Mouse (Mus musculus) neural tube, embryonic 13.5 days (tissue): Measurements from ENCODE around the gene Olfr1046. TPM values are rescaled to one million over a fixed set of nuclear protein-coding genes. Genes with fewer than 3 reads are reported as not detected.

Experiments used
- polyA plus RNA-seq: library from polyadenylated mRNA; unstranded; fragments of >200 nt; fragmentation: Nextera tagmentation; extraction: Ambion mirVana; gene quantifications from 2 replicates; pipeline ENCODE4 v1.2.1, GENCODE M21; 2015

The Olfr1046 gene
- polyA plus RNA-seq, 1 experiment from 2014 or later, result not detected

Other genes with a start within 250 kb of the Olfr1046 start
- not detected in 2 replicates for gene Olfr1029, start 245.4 kb downstream of the Olfr1046 start, polyA plus RNA-seq
- gene Olfr1030, start 240.0 kb downstream of the Olfr1046 start, polyA plus RNA-seq, result not detected in 2 replicates
- gene Olfr1031, start 229.0 kb downstream of the Olfr1046 start, polyA plus RNA-seq, result not detected in 2 replicates
- not detected in 2 replicates for gene Olfr1032, start 213.8 kb downstream of the Olfr1046 start, polyA plus RNA-seq
- gene Olfr1033, start 198.7 kb downstream of the Olfr1046 start, polyA plus RNA-seq, result not detected in 2 replicates
- not detected in 2 replicates for gene Olfr1034, start 173.5 kb downstream of the Olfr1046 start, polyA plus RNA-seq
- gene Olfr1036, start 145.3 kb downstream of the Olfr1046 start, polyA plus RNA-seq, result not detected in 2 replicates
- gene Olfr1037, start 131.9 kb downstream of the Olfr1046 start, polyA plus RNA-seq, result not detected in 2 replicates
- not detected in 2 replicates for gene Olfr1039, start 83.4 kb downstream of the Olfr1046 start, polyA plus RNA-seq
- not detected in 2 replicates for gene Olfr1040, start 72.6 kb downstream of the Olfr1046 start, polyA plus RNA-seq
- gene Olfr1042, start 57.5 kb downstream of the Olfr1046 start, polyA plus RNA-seq, result not detected in 2 replicates
- gene Olfr1043, start 51.8 kb downstream of the Olfr1046 start, polyA plus RNA-seq, result not detected in 2 replicates
- not detected in 2 replicates for gene Olfr1044, start 41.5 kb downstream of the Olfr1046 start, polyA plus RNA-seq
- gene Olfr52, start 33.6 kb downstream of the Olfr1046 start, polyA plus RNA-seq, result not detected in 2 replicates
- gene Olfr1045, start 16.3 kb downstream of the Olfr1046 start, polyA plus RNA-seq, result not detected in 2 replicates
- not detected in 2 replicates for gene Olfr1047, start 12.1 kb upstream of the Olfr1046 start, polyA plus RNA-seq
- not detected in 2 replicates for gene Olfr1048, start 21.0 kb upstream of the Olfr1046 start, polyA plus RNA-seq
- not detected in 2 replicates for gene Olfr1049, start 39.0 kb upstream of the Olfr1046 start, polyA plus RNA-seq
- gene Olfr1051, start 59.8 kb upstream of the Olfr1046 start, polyA plus RNA-seq, result not detected in 2 replicates
- not detected in 2 replicates for gene Olfr1052, start 73.1 kb upstream of the Olfr1046 start, polyA plus RNA-seq
- gene Olfr1053, start 96.0 kb upstream of the Olfr1046 start, polyA plus RNA-seq, result not detected in 2 replicates
- gene Olfr1054, start 116.1 kb upstream of the Olfr1046 start, polyA plus RNA-seq, result not detected in 2 replicates
- gene Olfr1055, start 131.0 kb upstream of the Olfr1046 start, polyA plus RNA-seq, result not detected in 2 replicates
- not detected in 2 replicates for gene Olfr1056, start 143.2 kb upstream of the Olfr1046 start, polyA plus RNA-seq
- not detected in 2 replicates for gene Olfr1057, start 159.1 kb upstream of the Olfr1046 start, polyA plus RNA-seq
- gene Olfr1058, start 169.2 kb upstream of the Olfr1046 start, polyA plus RNA-seq, result not detected in 2 replicates
- not detected in 2 replicates for gene Olfr1061, start 194.7 kb upstream of the Olfr1046 start, polyA plus RNA-seq
- gene Olfr1062, start 207.4 kb upstream of the Olfr1046 start, polyA plus RNA-seq, result not detected in 2 replicates
- gene Olfr1065, start 231.3 kb upstream of the Olfr1046 start, polyA plus RNA-seq, result not detected in 2 replicates
- not detected in 2 replicates for gene Olfr1066, start 237.0 kb upstream of the Olfr1046 start, polyA plus RNA-seq